Mouse (Mus musculus): ENCODE measurements at regions not wholly inside any gene's neighbourhood (a gene's known extent, or its start where the extent isn't known, plus 50 kb on each side); places are given as distances from the start of the nearest gene placed in this dataset.

- Histone ChIP-seq H3K36me3 (no peaks in the 10 kb centered on the region), H3K9ac (no peak overlapping the region), H3K27ac (ENCODE audit: poor library complexity, severe bottlenecking) (no peak overlapping the region), H3K4me1 (replicated peaks) (peaks cover 8% of the 10 kb centered on the region; the same call in 1 of the 2 replicates), H3K4me3 (no peak overlapping the region), H3K9me3 (replicated peaks) (no peaks in the 10 kb centered on the region; the same call in 1 of the 2 replicates), H3K27me3 (replicated peaks) (no peaks in the 10 kb centered on the region), H3K4me2 (no peak overlapping the region)
- 42% methylated on average over 9 of the region's 9 CpGs for WGBS
- no peak for ATAC-seq (ENCODE audit: insufficient number of reproducible peaks, low FRiP score)
These were observed 193.5 kb downstream of the Fndc1 start for GRCm38 (mm10) chr17:7633382-7634290.

DNA sequence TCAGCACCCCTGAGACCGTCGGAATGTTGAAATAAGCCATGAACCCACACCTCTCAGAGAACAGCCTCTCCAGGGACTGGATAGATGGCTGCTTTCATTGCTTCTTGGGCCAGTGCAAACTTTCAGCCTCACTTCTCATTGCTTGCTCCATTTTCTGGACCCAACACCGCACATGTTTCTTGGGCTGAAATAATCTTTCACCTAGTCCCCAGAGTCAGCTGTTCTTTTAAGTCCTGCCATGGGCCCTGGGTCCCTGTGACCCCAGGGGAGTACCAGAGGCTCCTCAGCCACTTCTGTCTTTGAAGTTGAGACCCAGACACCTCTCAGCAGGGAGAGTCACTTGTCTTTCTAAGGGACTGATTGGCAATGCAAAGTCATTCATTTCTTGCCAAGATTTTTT, 201.4 kb downstream of the Fndc1 start:
- no peak for ATAC-seq (ENCODE audit: insufficient number of reproducible peaks, low FRiP score)
- WGBS = 76% methylated on average over 3 of the region's 3 CpGs

DNA sequence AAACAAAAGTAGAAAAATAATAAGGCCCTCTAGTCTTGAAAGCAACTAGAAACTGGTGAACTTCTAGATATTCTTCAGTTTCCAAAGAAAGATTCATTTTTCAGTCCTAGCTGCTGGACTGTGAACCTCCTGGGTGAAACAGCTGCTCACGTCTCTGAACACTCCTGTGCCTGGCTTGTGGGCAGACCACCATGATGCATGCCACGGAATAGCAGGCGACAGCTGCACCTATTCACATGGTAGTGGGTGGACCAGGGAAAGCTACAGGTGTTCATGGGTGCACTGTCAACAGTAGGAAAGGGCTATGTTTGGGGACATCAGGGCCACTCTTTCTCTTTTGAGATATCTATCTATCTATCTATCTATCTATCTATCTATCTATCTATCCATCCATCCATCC, 203.7 kb downstream of the Fndc1 start:
- H3K27ac ChIP-seq (ENCODE audit: poor library complexity, severe bottlenecking) = no peak overlapping the region
- no peak for ATAC-seq (ENCODE audit: insufficient number of reproducible peaks, low FRiP score)
- WGBS = 76% methylated on average over 3 of the region's 3 CpGs
- H3K4me2 ChIP-seq = no peak overlapping the region
- no peak overlapping the region for H3K4me3 ChIP-seq
- H3K27me3 ChIP-seq (replicated peaks) = no peaks in the 10 kb centered on the region
- H3K9me3 ChIP-seq (replicated peaks) = 0 out of 2 replicates have a peak, but pooled peaks cover 7% of the 10 kb centered on the region
- no peaks in the 10 kb centered on the region for H3K4me1 ChIP-seq (replicated peaks)
- no peak overlapping the region for H3K9ac ChIP-seq
- no peaks in the 10 kb centered on the region for H3K36me3 ChIP-seq

More for the DNA sequence above, 201.4 kb downstream of the Fndc1 start:
- no peaks in the 10 kb centered on the region for H3K27me3 ChIP-seq (replicated peaks)
- no peak overlapping the region for H3K9ac ChIP-seq
- H3K4me1 ChIP-seq (replicated peaks) = no peaks in the 10 kb centered on the region
- no peaks in the 10 kb centered on the region for H3K36me3 ChIP-seq
- H3K9me3 ChIP-seq (replicated peaks) = no peaks in the 10 kb centered on the region; the same call in 1 of the 2 replicates
- H3K27ac ChIP-seq (ENCODE audit: poor library complexity, severe bottlenecking) = no peak overlapping the region
- no peak overlapping the region for H3K4me3 ChIP-seq
- no peak overlapping the region for H3K4me2 ChIP-seq

DNA sequence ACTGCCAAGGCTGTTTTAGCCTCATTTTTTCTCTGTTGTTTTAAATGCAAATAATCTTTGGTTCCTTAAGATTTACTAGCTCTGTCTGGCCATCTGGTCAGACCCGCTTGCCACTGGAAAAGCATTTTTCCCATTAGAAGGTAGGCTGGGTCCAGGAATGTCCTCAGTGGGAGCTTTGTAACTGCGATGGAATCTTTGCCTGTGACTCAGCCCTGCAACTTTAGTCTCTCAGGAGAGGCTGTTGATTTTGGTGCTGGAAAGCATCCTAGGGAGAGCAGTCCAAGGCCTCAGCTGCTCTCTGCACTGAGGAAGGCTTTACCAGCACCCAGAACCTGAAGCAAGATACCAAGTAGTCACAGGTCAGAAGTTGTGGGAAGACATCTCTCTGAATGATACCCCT, 205.8 kb downstream of the Fndc1 start:
- no peak for ATAC-seq (ENCODE audit: insufficient number of reproducible peaks, low FRiP score)
- no peak overlapping the region for H3K27ac ChIP-seq (ENCODE audit: poor library complexity, severe bottlenecking)
- no peaks in the 10 kb centered on the region for H3K36me3 ChIP-seq
- no peaks in the 10 kb centered on the region for H3K27me3 ChIP-seq (replicated peaks)
- H3K4me1 ChIP-seq (replicated peaks) = no peaks in the 10 kb centered on the region
- 67% methylated on average over 2 of the region's 2 CpGs for WGBS
- H3K4me2 ChIP-seq = no peak overlapping the region
- 0 out of 2 replicates have a peak, but pooled peaks cover 7% of the 10 kb centered on the region for H3K9me3 ChIP-seq (replicated peaks)
- H3K9ac ChIP-seq = no peak overlapping the region
- no peak overlapping the region for H3K4me3 ChIP-seq

DNA sequence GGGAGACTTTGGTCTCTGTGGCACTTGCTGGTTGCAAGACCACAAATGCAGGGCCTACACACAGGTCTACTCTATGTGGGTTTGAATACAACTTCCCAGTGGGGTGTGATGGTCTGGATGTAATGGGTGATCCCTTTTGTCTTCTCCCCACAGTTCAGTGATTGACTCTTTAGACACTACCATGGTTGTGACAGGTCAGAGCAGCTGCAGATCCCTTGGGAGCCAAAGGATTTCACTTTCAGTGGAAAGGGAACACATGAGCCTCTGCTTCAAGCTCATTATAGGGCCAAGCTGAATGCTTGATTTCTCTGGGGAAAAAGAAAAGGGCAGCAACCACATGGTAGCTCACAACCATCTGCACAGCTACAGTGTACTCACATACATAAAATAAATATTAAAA, 206.9 kb downstream of the Fndc1 start:
- no peak overlapping the region for H3K4me2 ChIP-seq
- H3K9me3 ChIP-seq (replicated peaks) = 0 out of 2 replicates have a peak, but pooled peaks cover 7% of the 10 kb centered on the region
- no peak overlapping the region for H3K27ac ChIP-seq (ENCODE audit: poor library complexity, severe bottlenecking)
- no peaks in the 10 kb centered on the region for H3K4me1 ChIP-seq (replicated peaks)
- ATAC-seq (ENCODE audit: insufficient number of reproducible peaks, low FRiP score) = no peak
- H3K4me3 ChIP-seq = no peak overlapping the region
- H3K36me3 ChIP-seq = no peaks in the 10 kb centered on the region
- no peaks in the 10 kb centered on the region for H3K27me3 ChIP-seq (replicated peaks)
- no peak overlapping the region for H3K9ac ChIP-seq

- no peak overlapping the region for H3K4me3 ChIP-seq
- ATAC-seq (ENCODE audit: insufficient number of reproducible peaks, low FRiP score) = no peak
- H3K27ac ChIP-seq (ENCODE audit: poor library complexity, severe bottlenecking) = no peak overlapping the region
- no peak overlapping the region for H3K4me2 ChIP-seq
- H3K36me3 ChIP-seq = no peaks in the 10 kb centered on the region
- H3K4me1 ChIP-seq (replicated peaks) = no peaks in the 10 kb centered on the region
- no peaks in the 10 kb centered on the region for H3K27me3 ChIP-seq (replicated peaks)
- 0 out of 2 replicates have a peak, but pooled peaks cover 7% of the 10 kb centered on the region for H3K9me3 ChIP-seq (replicated peaks)
- WGBS = 68% methylated on average over 5 of the region's 5 CpGs
- no peak overlapping the region for H3K9ac ChIP-seq
These were observed 207.5 kb downstream of the Fndc1 start for GRCm38 (mm10) chr17:7619641-7620040.

GRCm38 (mm10) chr17:7608046-7608445, 219.1 kb downstream of the Fndc1 start:
- Histone ChIP-seq H3K36me3 (no peaks in the 10 kb centered on the region), H3K9me3 (replicated peaks) (0 out of 2 replicates have a peak, but pooled peaks cover 3% of the 10 kb centered on the region), H3K4me3 (no peak overlapping the region), H3K4me2 (no peak overlapping the region), H3K27me3 (replicated peaks) (no peaks in the 10 kb centered on the region), H3K27ac (ENCODE audit: poor library complexity, severe bottlenecking) (no peak overlapping the region), H3K9ac (no peak overlapping the region), H3K4me1 (replicated peaks) (no peaks in the 10 kb centered on the region)
- no peak for ATAC-seq (ENCODE audit: insufficient number of reproducible peaks, low FRiP score)
- 77% methylated on average over 11 of the region's 11 CpGs for WGBS

- no peaks in the 10 kb centered on the region for H3K27me3 ChIP-seq (replicated peaks)
- H3K4me3 ChIP-seq = no peak overlapping the region
- H3K9me3 ChIP-seq (replicated peaks) = 0 out of 2 replicates have a peak, but pooled peaks cover 7% of the 10 kb centered on the region
- WGBS = 69% methylated on average over 4 of the region's 4 CpGs
- H3K36me3 ChIP-seq = no peaks in the 10 kb centered on the region
- no peak for ATAC-seq (ENCODE audit: insufficient number of reproducible peaks, low FRiP score)
- no peak overlapping the region for H3K9ac ChIP-seq
- no peak overlapping the region for H3K27ac ChIP-seq (ENCODE audit: poor library complexity, severe bottlenecking)
- H3K4me1 ChIP-seq (replicated peaks) = no peaks in the 10 kb centered on the region
- no peak overlapping the region for H3K4me2 ChIP-seq
These were observed 219.7 kb downstream of the Fndc1 start for GRCm38 (mm10) chr17:7607431-7607830.

DNA sequence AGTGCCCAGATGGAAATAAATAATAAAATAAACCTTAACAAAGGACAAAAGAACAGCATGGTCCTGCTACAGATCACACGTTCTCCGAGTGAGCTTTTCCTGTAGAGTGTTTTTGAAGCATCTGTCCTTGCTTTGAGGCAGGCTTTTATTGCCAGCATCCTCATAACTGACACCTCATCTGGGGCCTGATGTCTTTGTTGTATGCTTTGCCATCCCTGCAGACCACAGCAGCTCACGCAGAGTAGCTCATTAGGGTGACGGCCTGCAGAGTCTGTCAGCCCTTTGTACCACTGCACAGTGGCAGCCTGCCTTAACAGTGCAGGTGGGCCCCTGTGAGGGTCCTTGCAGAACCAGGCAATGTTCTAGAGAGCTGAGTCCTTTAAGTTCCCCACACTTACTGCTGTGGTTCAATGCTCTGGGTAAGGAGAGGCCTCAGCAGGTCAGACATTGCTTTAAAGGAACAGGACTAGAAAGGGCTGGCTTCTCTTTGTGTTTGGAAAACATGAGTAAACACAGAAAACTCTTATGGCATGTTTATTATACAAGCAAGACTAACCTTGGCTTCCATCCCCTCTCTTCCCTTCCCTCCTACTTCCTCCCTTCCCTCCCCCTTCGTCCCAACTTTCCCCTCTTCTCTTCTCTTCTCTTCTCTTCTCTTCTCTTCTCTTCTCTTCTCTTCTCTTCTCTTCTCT, 219.7 kb upstream of the Unc93a2 start:
- Histone ChIP-seq H3K4me2 (no peak overlapping the region), H3K4me1 (replicated peaks) (0 out of 2 replicates have a peak, but pooled peaks cover 2% of the 10 kb centered on the region), H3K9me3 (replicated peaks) (0 out of 2 replicates have a peak, but pooled peaks cover 7% of the 10 kb centered on the region), H3K4me3 (no peak overlapping the region), H3K36me3 (no peaks in the 10 kb centered on the region), H3K27ac (ENCODE audit: poor library complexity, severe bottlenecking) (no peak overlapping the region), H3K9ac (no peak overlapping the region), H3K27me3 (replicated peaks) (no peaks in the 10 kb centered on the region)
- no peak for ATAC-seq (ENCODE audit: insufficient number of reproducible peaks, low FRiP score)
- WGBS = 66% methylated on average over 5 of the region's 5 CpGs

GRCm38 (mm10) chr17:7604096-7604495, 218.8 kb upstream of the Unc93a2 start:
- Histone ChIP-seq H3K4me2 (no peak overlapping the region), H3K4me3 (no peak overlapping the region), H3K36me3 (no peaks in the 10 kb centered on the region), H3K4me1 (replicated peaks) (0 out of 2 replicates have a peak, but pooled peaks cover 7% of the 10 kb centered on the region), H3K27ac (ENCODE audit: poor library complexity, severe bottlenecking) (no peak overlapping the region), H3K9ac (no peak overlapping the region), H3K27me3 (replicated peaks) (no peaks in the 10 kb centered on the region), H3K9me3 (replicated peaks) (0 out of 2 replicates have a peak, but pooled peaks cover 7% of the 10 kb centered on the region)
- no peak for ATAC-seq (ENCODE audit: insufficient number of reproducible peaks, low FRiP score)
- WGBS = 80% methylated on average over 3 of the region's 3 CpGs

GRCm38 (mm10) chr17:7600555-7600954, 215.3 kb upstream of the Unc93a2 start:
- no peaks in the 10 kb centered on the region for H3K27me3 ChIP-seq (replicated peaks)
- ATAC-seq (ENCODE audit: insufficient number of reproducible peaks, low FRiP score) = no peak
- H3K9me3 ChIP-seq (replicated peaks) = peaks cover 9% of the 10 kb centered on the region; the same call in 1 of the 2 replicates
- H3K36me3 ChIP-seq = no peaks in the 10 kb centered on the region
- no peak overlapping the region for H3K9ac ChIP-seq
- 0 out of 2 replicates have a peak, but pooled peaks cover 7% of the 10 kb centered on the region for H3K4me1 ChIP-seq (replicated peaks)
- 43% methylated on average over 2 of the region's 2 CpGs for WGBS
- H3K27ac ChIP-seq (ENCODE audit: poor library complexity, severe bottlenecking) = no peak overlapping the region
- H3K4me2 ChIP-seq = no peak overlapping the region
- H3K4me3 ChIP-seq = no peak overlapping the region
